Mouse (Mus musculus): ENCODE measurements at regions not wholly inside any gene's neighbourhood (a gene's known extent, or its start where the extent isn't known, plus 50 kb on each side); places are given as distances from the start of the nearest gene placed in this dataset.
"Not testable (repeated sequence)": the region's sequence is repeated elsewhere in the genome, so short reads cannot be mapped to it uniquely, and the experiment has no call there.

- DNase-seq: no peak
Measured at GRCm38 (mm10) chr16:30686536-30686935, 87.0 kb downstream of the Fam43a start.

GRCm38 (mm10) chr16:30687225-30687624 lies 87.7 kb downstream of the Fam43a start:
- DNase-seq: no peak

GRCm38 (mm10) chr16:30687682-30688081 lies 88.2 kb downstream of the Fam43a start:
- no peak for DNase-seq

- DNase-seq: no peak
Measured at GRCm38 (mm10) chr16:30690531-30690930, 91.0 kb downstream of the Fam43a start.

GRCm38 (mm10) chr16:30691964-30692363 lies 92.4 kb downstream of the Fam43a start:
- DNase-seq: no peak

GRCm38 (mm10) chr16:30692541-30693141 lies 93.1 kb downstream of the Fam43a start:
- DNase-seq: no peak

- no peak for DNase-seq
Measured at GRCm38 (mm10) chr16:30693206-30693605, 93.7 kb downstream of the Fam43a start.

GRCm38 (mm10) chr16:30693839-30694527 lies 94.5 kb downstream of the Fam43a start:
- DNase-seq: no peak

- no peak for DNase-seq
Measured at GRCm38 (mm10) chr16:30695691-30696090, 96.2 kb downstream of the Fam43a start.

GRCm38 (mm10) chr16:30697209-30697608 lies 97.7 kb downstream of the Fam43a start:
- no peak for DNase-seq

GRCm38 (mm10) chr16:30697806-30698205 lies 98.3 kb downstream of the Fam43a start:
- no peak for DNase-seq

- no peak for DNase-seq
Measured at GRCm38 (mm10) chr16:30703831-30704230, 104.3 kb downstream of the Fam43a start.

- DNase-seq: no peak
Measured at GRCm38 (mm10) chr16:30709501-30709900, 110.0 kb downstream of the Fam43a start.

- DNase-seq: no peak
Measured at GRCm38 (mm10) chr16:30709975-30710374, 110.5 kb downstream of the Fam43a start.

- no peak for DNase-seq
Measured at GRCm38 (mm10) chr16:30712570-30712969, 113.0 kb downstream of the Fam43a start.

GRCm38 (mm10) chr16:30717577-30717976 lies 118.1 kb downstream of the Fam43a start:
- DNase-seq: not testable (repeated sequence)

- DNase-seq: no peak
Measured at GRCm38 (mm10) chr16:30720791-30721190, 121.3 kb downstream of the Fam43a start.

GRCm38 (mm10) chr16:30721223-30721622 lies 121.7 kb downstream of the Fam43a start:
- DNase-seq: no peak

- DNase-seq: no peak
Measured at GRCm38 (mm10) chr16:30722372-30722771, 122.8 kb downstream of the Fam43a start.

GRCm38 (mm10) chr16:30724591-30724990 lies 125.1 kb downstream of the Fam43a start:
- no peak for DNase-seq

GRCm38 (mm10) chr16:30732770-30733415 lies 133.4 kb downstream of the Fam43a start:
- no peak for DNase-seq

GRCm38 (mm10) chr16:30733478-30733877 lies 134.0 kb downstream of the Fam43a start:
- DNase-seq: no peak

- no peak for DNase-seq
Measured at GRCm38 (mm10) chr16:30735360-30735759, 135.8 kb downstream of the Fam43a start.

GRCm38 (mm10) chr16:30735969-30736368 lies 136.4 kb downstream of the Fam43a start:
- no peak for DNase-seq

Measured in cerebellum, adult 11-12 months (tissue).